Mouse (Mus musculus) stomach, embryonic 14.5 days (tissue): ENCODE measurements at regions not wholly inside any gene's neighbourhood (a gene's known extent, or its start where the extent isn't known, plus 50 kb on each side); places are given as distances from the start of the nearest gene placed in this dataset.
A peak's percentile ranks its signal among the peaks of the same experiment; 100 is the strongest.

Source experiments
- ATAC-seq: fragments of 200-750 bp; cut with Nextera tagmentation; 2 replicates; pipeline ENCODE4 v1.8.0; 2017; ENCODE audit warnings: low read depth, moderate TSS enrichment; ENCODE audit not compliant: insufficient number of reproducible peaks, insufficient read depth, low FRiP score
- H3K27ac ChIP-seq: fragments of 300-500 bp; sonication (generic); 2 replicates; pipeline ENCODE4 v1.5.1; 2014; ENCODE audit warnings: mild to moderate bottlenecking, low read length, moderate library complexity, mixed read lengths
- H3K27me3 ChIP-seq: fragments of 300-500 bp; sonication (generic); 2 replicates; pipeline ENCODE4 v1.6.1; 2014; ENCODE audit warnings: low read length, control low read depth, mixed read lengths; ENCODE audit not compliant: control insufficient read depth, insufficient read depth
- H3K36me3 ChIP-seq: fragments of 300-500 bp; sonication (generic); 2 replicates; pipeline ENCODE4 v1.6.1; 2014; ENCODE audit warnings: mild to moderate bottlenecking, control low read depth, low read length, moderate library complexity, mixed read lengths; ENCODE audit not compliant: control insufficient read depth, insufficient read depth
- H3K4me1 ChIP-seq: fragments of 300-500 bp; sonication (generic); 2 replicates; pipeline ENCODE4 v1.6.1; 2014; ENCODE audit warnings: low read length, control low read depth, mixed read lengths; ENCODE audit not compliant: control insufficient read depth, insufficient read depth
- H3K4me2 ChIP-seq: fragments of 300-500 bp; sonication (generic); replicated peaks from 2 replicates; pipeline ENCODE4 v1.6.1; 2014; ENCODE audit warnings: low read depth, low read length, control low read depth
- H3K4me3 ChIP-seq: fragments of 300-500 bp; sonication (generic); 2 replicates; pipeline ENCODE4 v1.5.1; 2014; ENCODE audit warnings: low read depth, low read length, control low read depth
- H3K9ac ChIP-seq: fragments of 300-500 bp; sonication (generic); replicated peaks from 2 replicates; pipeline ENCODE4 v1.6.1; 2014; ENCODE audit warnings: low read depth, mild to moderate bottlenecking, control low read depth, low read length, moderate library complexity, mixed read lengths
- H3K9me3 ChIP-seq: fragments of 300-500 bp; sonication (generic); 2 replicates; pipeline ENCODE4 v1.6.1; 2016; ENCODE audit warnings: low read depth, low read length, control low read depth; ENCODE audit not compliant: control insufficient read depth
- WGBS: fragments of 180-500 bp; shearing (Covaris S2); extraction: QIAGEN DNeasy Blood & Tissue Kit; methylation state at CpG from one replicate; pipeline ENCODE4 v1.1.7; 2014; 5-methylcytosine and 5-hydroxymethylcytosine counted together

GRCm38 (mm10) chr4:80442711-80443110, 391.2 kb upstream of the Tyrp1 start:
- Histone ChIP-seq H3K27ac (no peak overlapping the region), H3K4me3 (no peak overlapping the region), H3K27me3 (no peaks in the 10 kb centered on the region), H3K4me2 (no peak overlapping the region), H3K36me3 (no peaks in the 10 kb centered on the region), H3K4me1 (no peaks in the 10 kb centered on the region), H3K9me3 (no peaks in the 10 kb centered on the region), H3K9ac (no peak overlapping the region)
- ATAC-seq: no peak
- WGBS: 49% methylated on average over 4 of the region's 4 CpGs

GRCm38 (mm10) chr4:80463615-80464014, 370.3 kb upstream of the Tyrp1 start:
- Histone ChIP-seq H3K4me1 (no peaks in the 10 kb centered on the region), H3K9me3 (no peaks in the 10 kb centered on the region), H3K9ac (no peak overlapping the region), H3K4me2 (no peak overlapping the region), H3K36me3 (no peaks in the 10 kb centered on the region), H3K4me3 (no peak overlapping the region), H3K27me3 (no peaks in the 10 kb centered on the region), H3K27ac (no peak overlapping the region)
- WGBS: 85% methylated on average over 1 of the region's 1 CpGs
- no peak for ATAC-seq

- no peak for ATAC-seq
- Histone ChIP-seq H3K9me3 (no peaks in the 10 kb centered on the region), H3K36me3 (no peaks in the 10 kb centered on the region), H3K4me3 (no peak overlapping the region), H3K27ac (no peak overlapping the region), H3K4me2 (no peak overlapping the region), H3K4me1 (no peaks in the 10 kb centered on the region), H3K9ac (no peak overlapping the region), H3K27me3 (no peaks in the 10 kb centered on the region)
- WGBS: 82% methylated on average over 4 of the region's 4 CpGs
These were observed 358.0 kb upstream of the Tyrp1 start for GRCm38 (mm10) chr4:80475736-80476478.

- no peaks in the 10 kb centered on the region for H3K4me1 ChIP-seq
- no peaks in the 10 kb centered on the region for H3K9me3 ChIP-seq
- WGBS: 82% methylated on average over 2 of the region's 2 CpGs
- H3K4me3 ChIP-seq: no peak overlapping the region
- no peak overlapping the region for H3K9ac ChIP-seq
- H3K36me3 ChIP-seq: no peaks in the 10 kb centered on the region
- no peaks in the 10 kb centered on the region for H3K27me3 ChIP-seq
- no peak overlapping the region for H3K4me2 ChIP-seq
- no peak overlapping the region for H3K27ac ChIP-seq
- ATAC-seq: no peak
These were observed 318.8 kb upstream of the Tyrp1 start for GRCm38 (mm10) chr4:80515087-80515486.

GRCm38 (mm10) chr4:80517476-80518285, 316.2 kb upstream of the Tyrp1 start:
- no peaks in the 10 kb centered on the region for H3K36me3 ChIP-seq
- H3K27ac ChIP-seq: no peak overlapping the region
- H3K9me3 ChIP-seq: no peaks in the 10 kb centered on the region
- no peaks in the 10 kb centered on the region for H3K27me3 ChIP-seq
- no peak overlapping the region for H3K4me2 ChIP-seq
- H3K4me3 ChIP-seq: no peak overlapping the region
- no peak overlapping the region for H3K9ac ChIP-seq
- WGBS: 26% methylated on average over 12 of the region's 12 CpGs
- H3K4me1 ChIP-seq: no peaks in the 10 kb centered on the region
- peak; percentile 58; the same call in 1 of the 2 replicates for ATAC-seq

- H3K9me3 ChIP-seq: no peaks in the 10 kb centered on the region
- no peak overlapping the region for H3K4me3 ChIP-seq
- no peaks in the 10 kb centered on the region for H3K36me3 ChIP-seq
- no peaks in the 10 kb centered on the region for H3K4me1 ChIP-seq
- H3K9ac ChIP-seq: no peak overlapping the region
- no peak overlapping the region for H3K4me2 ChIP-seq
- no peaks in the 10 kb centered on the region for H3K27me3 ChIP-seq
- H3K27ac ChIP-seq: no peak overlapping the region
- ATAC-seq: no peak
These were observed 315.3 kb upstream of the Tyrp1 start for GRCm38 (mm10) chr4:80518589-80518988.

- H3K9ac ChIP-seq: no peak overlapping the region
- ATAC-seq: no peak
- no peak overlapping the region for H3K4me2 ChIP-seq
- H3K36me3 ChIP-seq: no peaks in the 10 kb centered on the region
- no peaks in the 10 kb centered on the region for H3K4me1 ChIP-seq
- no peak overlapping the region for H3K4me3 ChIP-seq
- 80% methylated on average over 4 of the region's 4 CpGs for WGBS
- H3K27me3 ChIP-seq: no peaks in the 10 kb centered on the region
- no peaks in the 10 kb centered on the region for H3K9me3 ChIP-seq
- H3K27ac ChIP-seq: no peak overlapping the region
These were observed 294.1 kb upstream of the Tyrp1 start for GRCm38 (mm10) chr4:80539854-80540253.

GRCm38 (mm10) chr4:80545086-80545485, 288.8 kb upstream of the Tyrp1 start:
- H3K4me1 ChIP-seq: no peaks in the 10 kb centered on the region
- WGBS: 46% methylated on average over 3 of the region's 3 CpGs
- no peaks in the 10 kb centered on the region for H3K27me3 ChIP-seq
- no peak overlapping the region for H3K27ac ChIP-seq
- H3K4me2 ChIP-seq: no peak overlapping the region
- no peak overlapping the region for H3K4me3 ChIP-seq
- no peaks in the 10 kb centered on the region for H3K36me3 ChIP-seq
- no peak overlapping the region for H3K9ac ChIP-seq
- no peaks in the 10 kb centered on the region for H3K9me3 ChIP-seq
- ATAC-seq: no peak
